Mouse (Mus musculus) heart, postnatal 0 days (tissue): ENCODE data around the gene BC024978. TPM values are rescaled to one million over a fixed set of nuclear protein-coding genes. Genes with fewer than 3 reads are reported as not detected.

Experiments
- ATAC-seq: fragments of 200-750 bp; cut with Nextera tagmentation; 2 replicates; pipeline ENCODE4 v1.8.0; 2017; ENCODE audit warnings: low read depth, moderate number of reproducible peaks, moderate library complexity; ENCODE audit not compliant: insufficient read depth
- DNase-seq: peaks from one replicate; pipeline ENCODE4 v3.0.0-alpha.2; 2016; ENCODE audit warnings: low spot score
- H3K27ac ChIP-seq: fragments of 300-500 bp; sonication (generic); 2 replicates; pipeline ENCODE4 v1.5.1; 2014; ENCODE audit warnings: low read depth, mild to moderate bottlenecking
- H3K27me3 ChIP-seq: fragments of 300-500 bp; sonication (generic); 2 replicates; pipeline ENCODE4 v1.6.1; 2014; ENCODE audit warnings: low read length, mixed read lengths; ENCODE audit not compliant: control insufficient read depth, insufficient read depth
- H3K36me3 ChIP-seq: fragments of 300-500 bp; sonication (generic); replicated peaks from 2 replicates; pipeline ENCODE4 v1.6.1; 2014; ENCODE audit warnings: low read length, mixed read lengths; ENCODE audit not compliant: control insufficient read depth, insufficient read depth
- H3K4me1 ChIP-seq: fragments of 300-500 bp; sonication (generic); 2 replicates; pipeline ENCODE4 v1.6.1; 2014; ENCODE audit warnings: antibody characterized with exemption; ENCODE audit not compliant: control insufficient read depth, insufficient read depth
- H3K4me2 ChIP-seq: fragments of 300-500 bp; sonication (generic); 2 replicates; pipeline ENCODE4 v1.6.1; 2014; ENCODE audit warnings: low read depth, mild to moderate bottlenecking, low read length, moderate library complexity
- H3K4me3 ChIP-seq: fragments of 300-500 bp; sonication (generic); 2 replicates; pipeline ENCODE4 v1.5.1; 2014; ENCODE audit warnings: low read depth, low read length
- H3K9ac ChIP-seq: fragments of 300-500 bp; sonication (generic); replicated peaks from 2 replicates; pipeline ENCODE4 v1.6.1; 2014; ENCODE audit warnings: low read depth, low read length, mixed read lengths
- H3K9me3 ChIP-seq: fragments of 300-500 bp; sonication (generic); replicated peaks from 2 replicates; pipeline ENCODE4 v1.6.1; 2016; ENCODE audit warnings: low read length; ENCODE audit not compliant: control insufficient read depth
- CTCF ChIP-seq: IDR thresholded peaks from 2 replicates; pipeline ENCODE4 v1.5.1; 2016; ENCODE audit warnings: antibody characterized with exemption, control low read depth, low read depth
- EP300 ChIP-seq: IDR thresholded peaks from 2 replicates; pipeline ENCODE4 v1.6.1; 2016; ENCODE audit warnings: antibody characterized with exemption, low read depth
- WGBS: fragments of 180-500 bp; shearing (Covaris S2); extraction: QIAGEN DNeasy Blood & Tissue Kit; methylation state at CpG from one replicate; pipeline ENCODE4 v1.1.7; 2014; 5-methylcytosine and 5-hydroxymethylcytosine counted together
- polyA plus RNA-seq: library from polyadenylated mRNA; unstranded; fragments of >200 nt; fragmentation: Nextera tagmentation; extraction: Ambion mirVana; gene quantifications from 2 replicates; pipeline ENCODE4 v1.2.1, GENCODE M21; 2015
- total RNA-seq: library from RNA; depleted of rRNA; stranded (reverse); fragments of >200 nt; gene quantifications from 2 replicates; pipeline ENCODE4 v1.2.3, GENCODE M21; 2014; ENCODE audit warnings: low replicate concordance; rRNA removed

The BC024978 gene
- total RNA-seq (1.8 and 4.8 TPM in 2 replicates), polyA plus RNA-seq (2.0 and 2.1 TPM in 2 replicates)

- TF ChIP-seq EP300 (peak; percentile 30; the same call in 1 of the 2 replicates), CTCF (no peak)
- no peaks in the 10 kb centered on the region for H3K9me3 ChIP-seq
- DNase-seq (peak; percentile 100), ATAC-seq (peak; percentile 98)
- peak within 1 kb of the TSS; percentile 70 for H3K4me2 ChIP-seq
- H3K4me3 ChIP-seq = peak within 1 kb of the TSS; percentile 83
- peak within 1 kb of the TSS; percentile 90 for H3K9ac ChIP-seq
- H3K27ac ChIP-seq = peak within 1 kb of the TSS; percentile 99
- H3K4me1 ChIP-seq = peaks cover 13% of the 10 kb centered on the region
- H3K27me3 ChIP-seq = no peaks in the 10 kb centered on the region
- under 1% methylated on average over 63 of the region's 64 CpGs for WGBS
- H3K36me3 ChIP-seq = peaks cover 32% of the 10 kb centered on the region
Observed at GRCm38 (mm10) chr7:27195681-27196611, at the start of gene BC024978, which contains the start of gene Snrpa. Gene BC024978, plus strand, starts transcription at chr7:27195781. Gene Snrpa, minus strand, starts transcription at chr7:27196271.

GRCm38 (mm10) chr7:27153205-27153764 is 42.3 kb upstream of the BC024978 start, which contains the start of gene Cyp2t4:
Gene Cyp2t4, plus strand, starts transcription at chr7:27153714.
- H3K27me3 ChIP-seq = no peaks in the 10 kb centered on the region
- ATAC-seq = peak; percentile 49; the same call in 1 of the 2 replicates
- no peak within 1 kb of the TSS for H3K9ac ChIP-seq
- H3K27ac ChIP-seq = no peak within 1 kb of the TSS
- no peaks in the 10 kb centered on the region for H3K4me1 ChIP-seq
- peaks cover 12% of the 10 kb centered on the region for H3K36me3 ChIP-seq
- H3K4me3 ChIP-seq = no peak within 1 kb of the TSS
- 49% methylated on average over 10 of the region's 10 CpGs for WGBS
- H3K9me3 ChIP-seq = no peaks in the 10 kb centered on the region
- no peak for DNase-seq
- no peak for TF ChIP-seq CTCF
- no peak for TF ChIP-seq EP300
- H3K4me2 ChIP-seq = no peak within 1 kb of the TSS

- Histone ChIP-seq H3K9me3 (no peaks in the 10 kb centered on the region), H3K4me1 (no peaks in the 10 kb centered on the region), H3K27me3 (no peaks in the 10 kb centered on the region), H3K4me3 (no peak overlapping the region), H3K27ac (no peak overlapping the region), H3K9ac (no peak overlapping the region), H3K4me2 (no peak overlapping the region), H3K36me3 (peaks cover 26% of the 10 kb centered on the region)
- DNase-seq (no peak), ATAC-seq (no peak)
- TF ChIP-seq EP300 = no peak
- no peak for TF ChIP-seq CTCF
- 69% methylated on average over 13 of the region's 13 CpGs for WGBS
Observed at GRCm38 (mm10) chr7:27156005-27156404, 39.6 kb upstream of the BC024978 start.

- peaks cover 26% of the 10 kb centered on the region for H3K36me3 ChIP-seq
- DNase-seq (no peak), ATAC-seq (no peak)
- no peak overlapping the region for H3K4me2 ChIP-seq
- no peaks in the 10 kb centered on the region for H3K9me3 ChIP-seq
- TF ChIP-seq CTCF (no peak), EP300 (no peak)
- no peak overlapping the region for H3K9ac ChIP-seq
- no peak overlapping the region for H3K4me3 ChIP-seq
- H3K27ac ChIP-seq = no peak overlapping the region
- WGBS = 94% methylated on average over 9 of the region's 9 CpGs
- H3K27me3 ChIP-seq = no peaks in the 10 kb centered on the region
- peaks cover 5% of the 10 kb centered on the region for H3K4me1 ChIP-seq
Observed at GRCm38 (mm10) chr7:27158171-27158570, 37.4 kb upstream of the BC024978 start.

GRCm38 (mm10) chr7:27159256-27159655 is 36.3 kb upstream of the BC024978 start:
- no peak for ATAC-seq
- TF ChIP-seq EP300 (no peak), CTCF (no peak)

More at GRCm38 (mm10) chr7:27159256-27159655, 36.3 kb upstream of the BC024978 start:
- Histone ChIP-seq H3K27me3 (no peaks in the 10 kb centered on the region), H3K27ac (no peak overlapping the region), H3K4me2 (no peak overlapping the region), H3K4me1 (peaks cover 15% of the 10 kb centered on the region), H3K9me3 (no peaks in the 10 kb centered on the region), H3K9ac (no peak overlapping the region), H3K4me3 (no peak overlapping the region), H3K36me3 (peaks cover 28% of the 10 kb centered on the region)
- no peak for DNase-seq
- 95% methylated on average over 6 of the region's 6 CpGs for WGBS
